Mouse (Mus musculus) limb, embryonic 13.5 days (tissue): ENCODE data around the gene Ssh2. TPM values are rescaled to one million over a fixed set of nuclear protein-coding genes. Genes with fewer than 3 reads are reported as not detected.
"Not testable (repeated sequence)": the region's sequence is repeated elsewhere in the genome, so short reads cannot be mapped to it uniquely, and the experiment has no call there.

Source experiments
- ATAC-seq: fragments of 200-750 bp; cut with Nextera tagmentation; 2 replicates; pipeline ENCODE4 v1.8.0; 2017; ENCODE audit warnings: low read depth, moderate number of reproducible peaks, moderate TSS enrichment; ENCODE audit not compliant: low FRiP score
- H3K27ac ChIP-seq: fragments of 300-500 bp; sonication (generic); 2 replicates; pipeline ENCODE4 v1.5.1; 2015; ENCODE audit warnings: inconsistent platforms, mild to moderate bottlenecking, moderate library complexity
- H3K27me3 ChIP-seq: fragments of 300-500 bp; sonication (generic); 2 replicates; pipeline ENCODE4 v1.6.1; 2015; ENCODE audit warnings: mild to moderate bottlenecking, inconsistent platforms
- H3K36me3 ChIP-seq: fragments of 300-500 bp; sonication (generic); 2 replicates; pipeline ENCODE4 v1.6.1; 2015; ENCODE audit warnings: inconsistent platforms, mild to moderate bottlenecking, moderate library complexity
- H3K4me1 ChIP-seq: fragments of 300-500 bp; sonication (generic); 2 replicates; pipeline ENCODE4 v1.6.1; 2015; ENCODE audit warnings: inconsistent platforms
- H3K4me2 ChIP-seq: fragments of 300-500 bp; sonication (generic); replicated peaks from 2 replicates; pipeline ENCODE4 v1.6.1; 2015; ENCODE audit warnings: inconsistent platforms, mild to moderate bottlenecking, moderate library complexity
- H3K4me3 ChIP-seq: fragments of 300-500 bp; sonication (generic); 2 replicates; pipeline ENCODE4 v1.5.1; 2015; ENCODE audit warnings: moderate library complexity, mild to moderate bottlenecking, inconsistent platforms
- H3K9ac ChIP-seq: fragments of 300-500 bp; sonication (generic); 2 replicates; pipeline ENCODE4 v1.6.1; 2015; ENCODE audit warnings: mild to moderate bottlenecking, inconsistent platforms
- H3K9me3 ChIP-seq: fragments of 300-500 bp; sonication (generic); 2 replicates; pipeline ENCODE4 v1.6.1; 2016; ENCODE audit warnings: inconsistent platforms
- WGBS: fragments of 180-500 bp; shearing (Covaris S2); methylation state at CpG from one replicate; pipeline ENCODE4 v1.1.7; 2015; 5-methylcytosine and 5-hydroxymethylcytosine counted together
- polyA plus RNA-seq: library from polyadenylated mRNA; unstranded; fragments of >200 nt; fragmentation: Nextera tagmentation; extraction: Ambion mirVana; gene quantifications from 2 replicates; pipeline ENCODE4 v1.2.1, GENCODE M21; 2015

Ssh2 gene
- polyA plus RNA-seq, 1 experiment from 2014 or later: 8.6 TPM

DNA sequence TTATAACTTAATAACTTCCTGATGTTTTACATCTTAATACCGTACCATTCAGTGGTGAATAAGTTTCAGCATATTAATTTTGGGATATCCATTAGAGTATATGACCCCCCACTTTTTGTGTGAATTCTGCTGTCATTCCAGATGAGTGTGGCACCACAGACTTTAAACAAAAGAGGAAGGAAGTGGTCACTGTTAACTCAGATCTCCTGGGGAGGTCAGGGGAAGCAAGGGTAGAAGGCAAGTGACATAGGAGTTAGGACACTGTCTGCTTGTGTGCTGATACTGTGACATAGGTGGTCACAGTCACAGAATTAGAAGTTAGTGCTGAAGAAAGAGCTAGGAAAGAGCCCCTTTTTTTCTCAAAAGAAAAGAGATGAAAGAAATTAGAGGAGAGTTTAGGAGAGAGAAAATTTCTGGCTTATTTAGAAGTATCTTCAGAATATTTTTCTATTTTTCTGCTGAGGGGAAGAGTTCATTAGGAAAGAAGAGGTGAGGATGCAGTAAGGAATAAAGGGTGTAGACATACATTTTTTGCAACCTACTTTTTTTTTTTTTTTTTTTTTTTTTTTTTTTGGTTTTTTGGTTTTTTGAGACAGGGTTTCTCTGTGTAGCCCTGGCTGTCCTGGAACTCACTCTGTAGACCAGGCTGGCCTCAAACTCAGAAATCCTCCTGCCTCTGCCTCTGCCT is 23.7 kb downstream of the Ssh2 start:
- no peak for ATAC-seq

DNA sequence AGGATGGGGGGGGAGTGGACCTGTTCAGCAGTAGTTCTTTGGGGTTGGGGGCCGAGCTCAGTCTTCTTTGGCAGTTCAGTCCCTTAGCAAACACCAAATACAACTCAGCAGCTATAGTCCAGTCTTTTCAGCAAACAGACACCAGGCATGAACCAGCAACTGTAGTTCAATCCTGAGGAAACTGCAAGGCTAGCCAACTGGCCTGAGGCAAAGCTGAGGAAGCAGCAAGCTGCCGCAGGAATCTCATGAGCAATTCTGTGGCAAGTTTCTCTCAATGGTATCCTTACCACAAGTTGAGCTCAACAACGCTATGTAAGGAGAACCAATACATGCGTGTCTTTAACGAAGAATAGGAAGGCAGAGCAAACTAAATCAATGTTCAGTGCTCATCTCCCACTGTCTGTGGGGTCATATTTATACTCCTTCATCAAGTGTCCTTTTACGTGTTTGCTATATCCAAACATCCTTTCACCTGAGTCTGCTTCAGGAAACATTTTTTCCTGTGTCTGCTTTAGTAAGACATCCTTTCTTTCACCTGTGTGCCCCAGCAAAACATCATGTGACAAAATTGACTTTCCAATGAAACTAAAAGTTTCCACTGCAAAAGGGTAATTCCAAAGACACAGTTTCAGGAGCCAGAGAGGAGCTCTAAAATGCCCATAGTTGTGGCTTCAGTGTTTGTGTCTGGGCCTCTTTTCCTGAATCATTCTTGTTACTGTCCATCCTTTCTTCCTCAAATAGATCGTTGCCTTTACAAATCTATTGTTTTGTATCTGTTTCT is 24.6 kb downstream of the Ssh2 start:
- no peak for ATAC-seq
- H3K36me3 ChIP-seq: no peaks in the 10 kb centered on the region
- no peak overlapping the region for H3K9ac ChIP-seq
- no peak overlapping the region for H3K27ac ChIP-seq
- no peak overlapping the region for H3K4me2 ChIP-seq
- no peaks in the 10 kb centered on the region for H3K27me3 ChIP-seq
- 0 out of 2 replicates have a peak, but pooled peaks cover 2% of the 10 kb centered on the region for H3K4me1 ChIP-seq
- 85% methylated on average over 7 of the region's 7 CpGs for WGBS
- H3K9me3 ChIP-seq: no peaks in the 10 kb centered on the region
- H3K4me3 ChIP-seq: no peak overlapping the region

More for the DNA sequence above, 23.7 kb downstream of the Ssh2 start:
- Histone ChIP-seq H3K4me3 (no peak overlapping the region), H3K4me2 (no peak overlapping the region), H3K27ac (no peak overlapping the region), H3K9ac (no peak overlapping the region), H3K27me3 (no peaks in the 10 kb centered on the region), H3K4me1 (0 out of 2 replicates have a peak, but pooled peaks cover 2% of the 10 kb centered on the region), H3K36me3 (no peaks in the 10 kb centered on the region), H3K9me3 (no peaks in the 10 kb centered on the region)
- WGBS: 86% methylated on average over 1 of the region's 1 CpGs

DNA sequence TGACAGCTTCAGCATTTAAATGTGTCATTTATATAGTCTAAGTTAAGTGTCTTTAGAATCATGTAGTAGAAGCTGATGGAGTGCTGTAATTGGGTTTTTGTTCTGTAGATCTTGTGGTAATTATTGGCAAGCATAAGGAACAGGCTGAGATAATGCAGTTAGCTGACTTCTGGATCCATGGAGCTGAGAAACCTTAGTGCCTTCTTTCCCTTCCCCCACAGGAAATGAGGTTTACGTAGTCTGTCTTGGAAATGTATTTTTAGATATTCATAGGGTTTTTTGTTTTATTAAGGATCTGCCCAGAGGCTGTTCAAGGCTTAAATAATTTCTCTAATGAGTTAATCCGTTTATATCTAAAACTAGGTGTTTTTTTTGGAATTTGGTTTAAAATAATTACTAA is 26.8 kb downstream of the Ssh2 start:
- no peaks in the 10 kb centered on the region for H3K36me3 ChIP-seq

GRCm38 (mm10) chr11:77252826-77253225 is 36.7 kb downstream of the Ssh2 start:
- H3K9ac ChIP-seq: no peak overlapping the region
- no peaks in the 10 kb centered on the region for H3K4me1 ChIP-seq
- no peak overlapping the region for H3K27ac ChIP-seq
- no peaks in the 10 kb centered on the region for H3K9me3 ChIP-seq
- WGBS: 81% methylated on average over 2 of the region's 2 CpGs
- no peak for ATAC-seq
- no peaks in the 10 kb centered on the region for H3K27me3 ChIP-seq
- no peak overlapping the region for H3K4me3 ChIP-seq
- no peak overlapping the region for H3K4me2 ChIP-seq
- no peaks in the 10 kb centered on the region for H3K36me3 ChIP-seq

More for the DNA sequence above, 26.8 kb downstream of the Ssh2 start:
- no peak for ATAC-seq
- 0 out of 2 replicates have a peak, but pooled peaks cover 2% of the 10 kb centered on the region for H3K4me1 ChIP-seq
- no peaks in the 10 kb centered on the region for H3K27me3 ChIP-seq
- no peak overlapping the region for H3K4me2 ChIP-seq
- WGBS: 35% methylated on average over 2 of the region's 2 CpGs
- H3K4me3 ChIP-seq: no peak overlapping the region
- H3K9me3 ChIP-seq: no peaks in the 10 kb centered on the region
- H3K9ac ChIP-seq: no peak overlapping the region
- H3K27ac ChIP-seq: no peak overlapping the region

- WGBS: 39% methylated on average over 2 of the region's 2 CpGs
- H3K4me3 ChIP-seq: no peak overlapping the region
- no peaks in the 10 kb centered on the region for H3K36me3 ChIP-seq
- no peaks in the 10 kb centered on the region for H3K4me1 ChIP-seq
- H3K4me2 ChIP-seq: no peak overlapping the region
- no peak overlapping the region for H3K9ac ChIP-seq
- no peak overlapping the region for H3K27ac ChIP-seq
- H3K27me3 ChIP-seq: no peaks in the 10 kb centered on the region
- ATAC-seq: no peak
- H3K9me3 ChIP-seq: no peaks in the 10 kb centered on the region
Observed at GRCm38 (mm10) chr11:77259441-77259840, 43.4 kb downstream of the Ssh2 start.

DNA sequence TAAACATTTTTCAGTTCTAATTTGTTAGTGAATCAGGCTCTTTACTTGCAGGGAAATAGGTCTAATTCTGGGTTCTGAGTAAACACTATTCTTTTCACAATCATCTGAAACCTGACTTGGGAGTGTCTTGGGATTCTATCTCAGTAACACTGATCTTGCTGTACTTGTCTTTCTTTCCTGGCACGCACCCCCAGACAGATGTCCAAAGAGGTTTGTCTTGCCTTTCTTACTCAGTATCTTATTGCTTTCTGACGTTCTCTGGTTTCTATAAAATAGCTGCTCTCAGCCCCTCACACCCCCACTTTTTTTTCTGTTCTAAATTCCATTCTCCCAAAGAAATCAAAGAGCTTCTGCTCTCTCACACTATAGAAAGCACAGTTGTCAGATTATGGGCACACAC is 51.3 kb downstream of the Ssh2 start:
- Histone ChIP-seq H3K9me3 (no peaks in the 10 kb centered on the region), H3K4me2 (no peak overlapping the region), H3K9ac (no peak overlapping the region), H3K27ac (no peak overlapping the region), H3K4me3 (no peak overlapping the region), H3K36me3 (no peaks in the 10 kb centered on the region), H3K27me3 (no peaks in the 10 kb centered on the region), H3K4me1 (no peaks in the 10 kb centered on the region)
- ATAC-seq: no peak
- 49% methylated on average over 2 of the region's 2 CpGs for WGBS

DNA sequence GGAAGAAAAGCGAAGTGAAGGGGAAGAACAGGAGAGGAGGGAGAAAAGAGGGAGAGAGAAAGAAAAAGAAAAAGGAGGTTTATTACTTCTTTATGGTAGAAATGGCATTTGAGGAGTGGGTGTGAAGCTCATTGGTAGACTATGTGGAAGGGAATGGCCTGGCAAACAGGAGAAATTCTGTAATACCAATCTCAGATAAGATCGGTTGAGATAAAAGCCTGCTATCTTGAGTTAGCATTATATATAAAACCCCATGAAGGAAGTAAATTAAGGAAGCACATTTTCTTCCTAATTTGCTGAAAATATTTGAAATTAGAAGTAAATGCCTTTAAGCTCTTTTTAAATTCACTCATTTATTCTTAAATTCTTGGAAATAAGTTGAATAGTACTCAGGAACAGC is 59.9 kb downstream of the Ssh2 start:
- ATAC-seq: no peak
- Histone ChIP-seq H3K9me3 (no peaks in the 10 kb centered on the region), H3K4me3 (no peak overlapping the region), H3K9ac (no peak overlapping the region), H3K36me3 (no peaks in the 10 kb centered on the region), H3K27me3 (no peaks in the 10 kb centered on the region), H3K4me1 (no peaks in the 10 kb centered on the region), H3K4me2 (no peak overlapping the region), H3K27ac (no peak overlapping the region)
- WGBS: 88% methylated on average over 2 of the region's 2 CpGs

DNA sequence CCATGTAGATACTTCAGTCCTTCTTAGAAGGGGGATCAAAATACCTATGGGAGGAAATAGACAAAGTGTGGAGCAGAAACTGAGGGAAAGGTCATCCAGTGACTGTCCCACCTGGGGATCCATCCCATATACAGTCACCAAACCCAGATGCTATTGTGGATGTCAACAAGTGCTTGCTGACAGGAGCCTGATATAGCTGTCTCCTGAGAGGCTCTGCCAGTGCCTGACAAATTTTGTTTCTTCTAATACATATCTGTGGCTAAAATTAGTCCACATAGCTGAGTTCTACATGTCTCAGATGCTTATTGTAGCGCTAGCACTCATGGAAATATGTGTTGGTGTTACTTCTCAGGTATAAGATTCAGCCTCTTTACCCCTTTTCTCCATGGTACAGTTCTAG is 62.5 kb downstream of the Ssh2 start:
- not testable (repeated sequence) for H3K36me3 ChIP-seq, ATAC-seq, H3K9me3 ChIP-seq, H3K4me2 ChIP-seq, H3K9ac ChIP-seq, H3K27ac ChIP-seq, H3K4me1 ChIP-seq, H3K4me3 ChIP-seq, H3K27me3 ChIP-seq
- 88% methylated on average over 1 of the region's 1 CpGs for WGBS

- Histone ChIP-seq H3K27ac (no peak overlapping the region), H3K27me3 (no peaks in the 10 kb centered on the region), H3K9me3 (no peaks in the 10 kb centered on the region), H3K4me1 (no peaks in the 10 kb centered on the region), H3K4me3 (no peak overlapping the region), H3K36me3 (no peaks in the 10 kb centered on the region), H3K9ac (no peak overlapping the region), H3K4me2 (no peak overlapping the region)
- ATAC-seq: no peak
- WGBS: 91% methylated on average over 1 of the region's 1 CpGs
Observed at GRCm38 (mm10) chr11:77280219-77280618, 64.1 kb downstream of the Ssh2 start.

- 58% methylated on average over 4 of the region's 4 CpGs for WGBS
- no peaks in the 10 kb centered on the region for H3K27me3 ChIP-seq
- no peaks in the 10 kb centered on the region for H3K9me3 ChIP-seq
Observed at GRCm38 (mm10) chr11:77291447-77291846, 75.4 kb downstream of the Ssh2 start.

GRCm38 (mm10) chr11:77293673-77294072 is 77.6 kb downstream of the Ssh2 start:
- not testable (repeated sequence) for H3K4me3 ChIP-seq, ATAC-seq, H3K9ac ChIP-seq, H3K9me3 ChIP-seq, H3K4me2 ChIP-seq, H3K27ac ChIP-seq, H3K36me3 ChIP-seq, H3K27me3 ChIP-seq
- peaks cover 13% of the 10 kb centered on the region; the same call in 1 of the 2 replicates for H3K4me1 ChIP-seq
- 93% methylated on average over 10 of the region's 11 CpGs for WGBS

More at GRCm38 (mm10) chr11:77291447-77291846, 75.4 kb downstream of the Ssh2 start:
- Histone ChIP-seq H3K4me3 (no peak overlapping the region), H3K27ac (no peak overlapping the region), H3K9ac (no peak overlapping the region), H3K36me3 (no peaks in the 10 kb centered on the region), H3K4me2 (no peak overlapping the region), H3K4me1 (0 out of 2 replicates have a peak, but pooled peaks cover 2% of the 10 kb centered on the region)
- no peak for ATAC-seq

GRCm38 (mm10) chr11:77297246-77297645 is 81.2 kb downstream of the Ssh2 start:
- ATAC-seq: no peak

More at GRCm38 (mm10) chr11:77297246-77297645, 81.2 kb downstream of the Ssh2 start:
- WGBS: 33% methylated on average over 1 of the region's 1 CpGs
- no peak overlapping the region for H3K4me2 ChIP-seq
- H3K4me3 ChIP-seq: no peak overlapping the region
- H3K36me3 ChIP-seq: no peaks in the 10 kb centered on the region
- H3K27me3 ChIP-seq: no peaks in the 10 kb centered on the region
- no peaks in the 10 kb centered on the region for H3K9me3 ChIP-seq
- no peak overlapping the region for H3K27ac ChIP-seq
- H3K9ac ChIP-seq: no peak overlapping the region
- H3K4me1 ChIP-seq: peaks cover 13% of the 10 kb centered on the region; the same call in 1 of the 2 replicates
